Mouse (Mus musculus) liver, embryonic 11.5 days (tissue): ENCODE data around the gene Magi1. TPM values are rescaled to one million over a fixed set of nuclear protein-coding genes. Genes with fewer than 3 reads are reported as not detected.

Experiments used
- ATAC-seq: fragments of 200-750 bp; cut with Nextera tagmentation; replicated peaks from 2 replicates; pipeline ENCODE4 v1.8.0; 2017; ENCODE audit warnings: moderate number of reproducible peaks, mild to moderate bottlenecking, moderate TSS enrichment, moderate library complexity; ENCODE audit not compliant: low FRiP score
- DNase-seq: peaks from one replicate; pipeline ENCODE4 v3.0.0-alpha.2; 2017; ENCODE audit warnings: low spot score
- H3K27ac ChIP-seq: fragments of 300-500 bp; sonication (generic); 2 replicates; pipeline ENCODE4 v1.5.1; 2014; ENCODE audit warnings: mild to moderate bottlenecking, low read depth, low read length, control low read depth
- H3K27me3 ChIP-seq: fragments of 300-500 bp; sonication (generic); replicated peaks from 2 replicates; pipeline ENCODE4 v1.6.1; 2014; ENCODE audit warnings: low read length, mixed read lengths; ENCODE audit not compliant: control insufficient read depth, insufficient read depth
- H3K36me3 ChIP-seq: fragments of 300-500 bp; sonication (generic); 2 replicates; pipeline ENCODE4 v1.6.1; 2014; ENCODE audit warnings: mild to moderate bottlenecking, low read length, moderate library complexity, mixed read lengths; ENCODE audit not compliant: control insufficient read depth, insufficient read depth
- H3K4me1 ChIP-seq: fragments of 300-500 bp; sonication (generic); replicated peaks from 2 replicates; pipeline ENCODE4 v1.6.1; 2014; ENCODE audit warnings: low read length, mixed read lengths; ENCODE audit not compliant: control insufficient read depth, insufficient read depth
- H3K4me2 ChIP-seq: fragments of 300-500 bp; sonication (generic); 2 replicates; pipeline ENCODE4 v1.6.1; 2014; ENCODE audit warnings: mild to moderate bottlenecking, control low read depth, moderate library complexity
- H3K4me3 ChIP-seq: fragments of 300-500 bp; sonication (generic); 2 replicates; pipeline ENCODE4 v1.5.1; 2014; ENCODE audit warnings: low read depth, low read length, control low read depth
- H3K9ac ChIP-seq: fragments of 300-500 bp; sonication (generic); 2 replicates; pipeline ENCODE4 v1.6.1; 2014; ENCODE audit warnings: low read depth, low read length, control low read depth
- H3K9me3 ChIP-seq: fragments of 300-500 bp; sonication (generic); 2 replicates; pipeline ENCODE4 v1.6.1; 2016; ENCODE audit warnings: low read length, inconsistent platforms, mixed read lengths; ENCODE audit not compliant: control insufficient read depth
- WGBS: fragments of 180-500 bp; shearing (Covaris S2); extraction: QIAGEN DNeasy Blood & Tissue Kit; methylation state at CpG from one replicate; pipeline ENCODE4 v1.1.7; 2014; 5-methylcytosine and 5-hydroxymethylcytosine counted together
- polyA plus RNA-seq: library from polyadenylated mRNA; unstranded; fragments of >200 nt; fragmentation: Nextera tagmentation; extraction: Ambion mirVana; gene quantifications from 2 replicates; pipeline ENCODE4 v1.2.1, GENCODE M21; 2014

The Magi1 gene
- 4.6 TPM in 2 replicates for polyA plus RNA-seq

GRCm38 (mm10) chr6:94283318-94284061 is at the start of gene Magi1:
TSS of gene Magi1 (minus strand) at chr6:94283917.
- peak; percentile 95 for ATAC-seq
- Histone ChIP-seq H3K4me2 (peak within 1 kb of the TSS; percentile 97), H3K9ac (peak within 1 kb of the TSS; percentile 76), H3K27me3 (peaks cover 19% of the 10 kb centered on the region), H3K4me3 (peak within 1 kb of the TSS; percentile 71), H3K36me3 (no peaks in the 10 kb centered on the region), H3K9me3 (peaks cover under 1% of the 10 kb centered on the region; the same call in 1 of the 2 replicates), H3K4me1 (peaks cover 9% of the 10 kb centered on the region), H3K27ac (peak within 1 kb of the TSS; percentile 93)
- 1% methylated on average over 85 of the region's 86 CpGs for WGBS
- peak; percentile 92 for DNase-seq

GRCm38 (mm10) chr6:94327143-94327542 is 43.4 kb upstream of the Magi1 start:
- no peaks in the 10 kb centered on the region for H3K9me3 ChIP-seq
- H3K36me3 ChIP-seq: no peaks in the 10 kb centered on the region
- H3K27ac ChIP-seq: no peak overlapping the region
- DNase-seq (no peak), ATAC-seq (no peak)
- no peak overlapping the region for H3K9ac ChIP-seq
- H3K4me1 ChIP-seq: no peaks in the 10 kb centered on the region
- H3K4me2 ChIP-seq: no peak overlapping the region
- 78% methylated on average over 4 of the region's 4 CpGs for WGBS
- H3K4me3 ChIP-seq: no peak overlapping the region
- H3K27me3 ChIP-seq: no peaks in the 10 kb centered on the region

- no peak for ATAC-seq
These were observed 33.2 kb upstream of the Magi1 start for GRCm38 (mm10) chr6:94316886-94317285.

GRCm38 (mm10) chr6:94312285-94312684 is 28.6 kb upstream of the Magi1 start:
- DNase-seq (no peak), ATAC-seq (no peak)
- 77% methylated on average over 7 of the region's 7 CpGs for WGBS
- H3K27ac ChIP-seq: no peak overlapping the region
- H3K4me3 ChIP-seq: no peak overlapping the region
- H3K36me3 ChIP-seq: no peaks in the 10 kb centered on the region
- H3K4me1 ChIP-seq: no peaks in the 10 kb centered on the region
- no peaks in the 10 kb centered on the region for H3K9me3 ChIP-seq
- H3K4me2 ChIP-seq: no peak overlapping the region
- H3K27me3 ChIP-seq: no peaks in the 10 kb centered on the region
- no peak overlapping the region for H3K9ac ChIP-seq

More at GRCm38 (mm10) chr6:94316886-94317285, 33.2 kb upstream of the Magi1 start:
- H3K36me3 ChIP-seq: no peaks in the 10 kb centered on the region
- H3K27ac ChIP-seq: no peak overlapping the region
- WGBS: 81% methylated on average over 3 of the region's 3 CpGs
- H3K4me3 ChIP-seq: no peak overlapping the region
- H3K9me3 ChIP-seq: no peaks in the 10 kb centered on the region
- no peak for DNase-seq
- no peaks in the 10 kb centered on the region for H3K27me3 ChIP-seq
- H3K9ac ChIP-seq: no peak overlapping the region
- H3K4me2 ChIP-seq: no peak overlapping the region
- H3K4me1 ChIP-seq: no peaks in the 10 kb centered on the region

- Histone ChIP-seq H3K9me3 (no peaks in the 10 kb centered on the region), H3K27ac (no peak overlapping the region), H3K9ac (no peak overlapping the region), H3K4me1 (no peaks in the 10 kb centered on the region), H3K4me3 (no peak overlapping the region), H3K36me3 (no peaks in the 10 kb centered on the region), H3K27me3 (no peaks in the 10 kb centered on the region), H3K4me2 (no peak overlapping the region)
- WGBS: 39% methylated on average over 7 of the region's 7 CpGs
- no peak for DNase-seq
- ATAC-seq: no peak
These were observed 24.8 kb upstream of the Magi1 start for GRCm38 (mm10) chr6:94308498-94308897.

GRCm38 (mm10) chr6:94303512-94303911 is 19.8 kb upstream of the Magi1 start:
- 77% methylated on average over 6 of the region's 6 CpGs for WGBS
- DNase-seq (no peak), ATAC-seq (no peak)
- Histone ChIP-seq H3K9me3 (no peaks in the 10 kb centered on the region), H3K27ac (no peak overlapping the region), H3K36me3 (no peaks in the 10 kb centered on the region), H3K4me2 (no peak overlapping the region), H3K4me1 (peaks cover 6% of the 10 kb centered on the region), H3K9ac (no peak overlapping the region), H3K27me3 (no peaks in the 10 kb centered on the region), H3K4me3 (no peak overlapping the region)

GRCm38 (mm10) chr6:94301804-94302203 is 18.1 kb upstream of the Magi1 start:
- H3K4me3 ChIP-seq: no peak overlapping the region
- 91% methylated on average over 10 of the region's 10 CpGs for WGBS
- DNase-seq (no peak), ATAC-seq (no peak)
- no peak overlapping the region for H3K4me2 ChIP-seq
- no peak overlapping the region for H3K27ac ChIP-seq
- H3K36me3 ChIP-seq: no peaks in the 10 kb centered on the region
- no peaks in the 10 kb centered on the region for H3K27me3 ChIP-seq
- peaks cover 6% of the 10 kb centered on the region for H3K4me1 ChIP-seq
- H3K9ac ChIP-seq: no peak overlapping the region
- H3K9me3 ChIP-seq: no peaks in the 10 kb centered on the region

GRCm38 (mm10) chr6:94300562-94300961 is 16.8 kb upstream of the Magi1 start:
- no peak for DNase-seq
- no peak overlapping the region for H3K4me2 ChIP-seq
- H3K4me1 ChIP-seq: peaks cover 6% of the 10 kb centered on the region
- no peaks in the 10 kb centered on the region for H3K27me3 ChIP-seq
- no peak overlapping the region for H3K27ac ChIP-seq
- H3K4me3 ChIP-seq: no peak overlapping the region
- H3K9me3 ChIP-seq: no peaks in the 10 kb centered on the region
- H3K36me3 ChIP-seq: no peaks in the 10 kb centered on the region
- peak; percentile 97 for ATAC-seq
- 15% methylated on average over 3 of the region's 3 CpGs for WGBS
- no peak overlapping the region for H3K9ac ChIP-seq

- Histone ChIP-seq H3K9ac (no peak overlapping the region), H3K36me3 (no peaks in the 10 kb centered on the region), H3K4me1 (peaks cover 2% of the 10 kb centered on the region), H3K4me2 (no peak overlapping the region), H3K9me3 (peaks cover 5% of the 10 kb centered on the region; the same call in 1 of the 2 replicates), H3K27ac (no peak overlapping the region), H3K27me3 (peaks cover 4% of the 10 kb centered on the region), H3K4me3 (no peak overlapping the region)
- DNase-seq (no peak), ATAC-seq (no peak)
These were observed 3.7 kb upstream of the Magi1 start for GRCm38 (mm10) chr6:94287387-94287786.
